Mouse (Mus musculus) erythroid progenitor cell, adult 5-6 weeks (primary cell): ENCODE data around the gene Olfr447. TPM values are rescaled to one million over a fixed set of nuclear protein-coding genes. Genes with fewer than 3 reads are reported as not detected.

Experiments used
- ATAC-seq: replicated peaks from 2 replicates; pipeline ENCODE4 v1.8.0; 2016; ENCODE audit warnings: moderate number of reproducible peaks, mild to moderate bottlenecking, moderate TSS enrichment, inconsistent platforms; ENCODE audit not compliant: poor library complexity, low FRiP score, severe bottlenecking
- total RNA-seq, 2 experiments: library from RNA; stranded (forward) in 1 of 2; stranded (reverse) in 1 of 2; fragments of 150-400 nt in 1 of 2; fragments of 186-747, 209-891 nt in 1 of 2; gene quantifications; 2 replicates each; pipeline versions ENCODE4 v1.2.3 to v1.2.4; 2015 to 2017; ENCODE audit warnings: low replicate concordance in 2 of 2

Olfr447 gene
- total RNA-seq (2015; ENCODE audit: low replicate concordance): not detected in 2 replicates
- total RNA-seq (2017; ENCODE audit: low replicate concordance): not detected in 2 replicates

DNA sequence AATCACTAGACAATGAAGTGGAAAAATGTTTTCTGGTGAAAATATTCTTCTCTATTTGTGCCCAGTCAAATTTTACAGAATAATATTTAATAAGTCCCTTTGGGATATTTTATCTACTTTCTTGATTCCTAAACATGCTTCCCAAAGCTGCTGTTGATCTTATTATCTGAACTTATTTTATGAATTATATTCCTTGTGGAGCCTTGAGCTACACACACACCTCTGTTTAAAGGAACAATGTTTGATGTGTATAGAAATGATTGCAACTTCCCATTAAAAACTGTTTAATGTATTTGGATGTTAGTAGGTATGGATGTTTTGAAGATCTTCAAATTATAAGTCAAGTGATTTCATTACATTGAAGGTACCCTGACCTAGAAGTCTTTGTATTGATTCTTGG lies at the start of gene Olfr447:
Olfr447 (plus strand) TSS at position 301 of the 400 bp plus-strand sequence.
- no peak for ATAC-seq

DNA sequence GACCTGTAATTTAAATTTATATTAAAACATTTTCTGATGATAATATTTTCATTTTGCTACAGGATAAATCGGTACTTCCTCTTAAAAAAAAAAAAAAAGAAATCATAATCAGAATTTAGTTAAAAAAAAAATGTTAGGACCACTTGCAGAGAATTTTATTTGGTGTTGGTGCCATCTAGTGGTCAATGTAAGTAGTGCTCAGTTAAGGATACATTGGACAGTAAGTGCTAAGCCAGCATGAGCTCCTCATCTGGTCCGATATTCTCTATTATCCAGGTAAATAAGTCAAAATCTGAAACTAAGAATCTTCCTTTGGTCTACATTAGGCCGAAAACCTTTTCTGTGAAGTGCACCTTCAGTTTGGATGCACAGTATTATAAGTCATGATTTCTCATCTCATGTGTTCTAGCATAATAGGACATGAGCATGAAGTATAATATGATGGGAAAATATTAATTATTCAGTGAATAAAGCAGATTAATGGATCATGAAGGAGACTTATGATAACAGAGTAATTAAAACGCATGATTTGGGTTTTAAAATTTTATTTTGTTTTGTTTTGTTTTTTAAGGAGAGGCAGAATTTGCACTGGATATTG lies 48.4 kb upstream of the Olfr447 start:
- ATAC-seq: 0 out of 2 replicates have a peak, but pooled peaks have one; percentile 46

DNA sequence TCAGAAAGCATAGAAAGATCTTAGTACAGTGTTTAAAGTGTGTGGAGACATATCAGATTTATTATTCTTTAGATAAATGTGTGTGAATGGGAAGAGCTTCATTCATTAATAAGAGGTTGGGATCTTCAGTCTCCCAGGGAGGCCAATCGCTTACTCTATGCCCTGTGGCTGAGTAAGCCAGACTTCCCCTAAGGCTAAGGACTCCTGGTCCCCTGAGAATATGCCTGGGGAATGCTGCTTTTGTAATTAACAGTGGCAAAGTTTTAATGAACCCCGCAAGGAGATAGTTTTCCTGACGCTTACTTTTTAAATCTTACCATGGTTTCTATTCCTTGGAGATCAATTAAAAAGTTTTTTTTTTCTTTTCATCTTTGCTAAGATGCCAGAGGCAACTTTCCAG lies 39.0 kb upstream of the Olfr447 start:
- ATAC-seq: no peak

DNA sequence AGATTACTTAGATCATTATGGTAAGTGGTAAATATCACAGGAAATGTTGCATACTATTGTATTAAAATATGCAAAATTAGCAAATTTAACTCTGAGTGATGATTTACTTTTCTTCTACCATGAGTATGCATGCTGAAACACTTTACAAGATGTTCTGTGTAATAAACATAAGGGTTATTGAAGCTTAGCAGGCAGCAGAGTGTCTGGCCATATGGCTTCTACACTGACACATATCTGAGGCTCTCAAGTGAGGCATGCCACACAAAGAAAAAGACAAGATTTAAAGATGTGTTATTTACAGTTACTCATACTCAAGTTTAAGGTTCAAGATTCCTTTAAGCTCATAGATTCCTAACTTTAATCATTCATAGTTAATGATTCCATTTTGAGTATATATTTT lies 32.4 kb upstream of the Olfr447 start:
- no peak for ATAC-seq

DNA sequence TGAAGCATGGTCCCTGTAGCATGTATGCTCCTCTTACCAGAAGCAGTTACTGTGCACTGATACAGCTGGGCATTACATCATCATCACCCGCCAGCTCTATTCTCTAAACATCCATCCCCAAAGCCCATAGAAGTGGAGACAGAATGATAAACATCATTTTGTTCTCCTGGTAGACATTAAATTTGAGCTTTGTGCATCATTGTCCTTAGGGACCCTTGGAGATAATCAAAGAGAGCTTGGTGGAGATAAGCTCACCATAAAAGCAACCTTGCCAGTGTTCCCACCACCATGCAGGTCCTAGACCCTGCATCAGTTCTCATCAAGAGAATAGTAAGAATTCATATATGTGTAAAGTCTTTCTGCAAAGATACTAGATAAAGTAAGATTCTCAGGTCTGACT lies 18.5 kb upstream of the Olfr447 start, which contains the start of gene Olfr448:
Olfr448 (plus strand) TSS at position 301 of the 400 bp plus-strand sequence.
- ATAC-seq: no peak

- ATAC-seq: no peak
Measured at GRCm38 (mm10) chr6:42900345-42900744, 8.3 kb upstream of the Olfr447 start.

DNA sequence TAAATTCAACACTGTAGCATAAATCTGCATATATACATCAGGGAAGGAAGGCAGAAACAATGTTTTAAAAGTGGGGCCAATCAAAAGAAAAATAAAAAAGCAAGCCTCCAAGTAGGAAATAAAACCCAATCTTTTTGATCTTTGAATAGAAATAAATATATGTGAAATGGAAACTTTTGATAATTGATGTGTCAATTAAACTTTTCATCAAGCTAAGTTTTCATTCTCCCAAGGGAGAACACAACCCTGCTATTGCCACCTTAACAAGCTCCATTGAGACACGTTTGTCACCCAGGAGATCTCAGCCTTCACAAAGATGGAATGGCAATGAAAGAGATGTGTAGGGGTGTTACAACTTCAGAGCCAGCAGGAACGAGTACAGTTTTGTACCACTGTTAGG lies 12.4 kb downstream of the Olfr447 start, which contains the start of gene Olfr446:
Olfr446 (plus strand) TSS at position 301 of the 400 bp plus-strand sequence.
- ATAC-seq: no peak

DNA sequence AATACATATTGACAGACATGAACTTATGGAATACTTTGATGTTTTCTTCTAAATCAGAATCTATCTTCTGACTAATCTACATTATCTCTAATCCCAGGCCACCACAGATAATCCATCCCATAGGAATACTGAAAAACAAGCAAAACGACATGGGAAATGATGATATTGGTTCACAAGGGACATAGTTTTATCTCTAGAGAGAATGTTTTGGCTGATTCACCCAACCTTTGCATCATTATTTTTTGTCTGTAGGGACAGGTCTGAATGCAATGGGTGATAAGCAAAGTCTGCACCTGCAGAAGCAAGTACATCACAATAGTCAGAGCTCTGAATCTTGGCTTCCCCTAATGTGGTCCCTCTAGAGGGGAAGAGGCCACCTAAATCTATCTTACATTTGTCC lies 40.1 kb downstream of the Olfr447 start, which contains the start of gene Olfr444:
Olfr444 (plus strand) TSS at position 301 of the 400 bp plus-strand sequence.
- no peak for ATAC-seq

Other genes with a start within 250 kb of the Olfr447 start
- not detected in 2 replicates for gene Tcaf1, start 198.8 kb upstream of the Olfr447 start, total RNA-seq (2015; ENCODE audit: low replicate concordance)
- gene Tcaf1, start 198.8 kb upstream of the Olfr447 start, total RNA-seq (2017; ENCODE audit: low replicate concordance): not detected in 2 replicates
- gene Olfr453, start 169.5 kb upstream of the Olfr447 start, total RNA-seq (2015; ENCODE audit: low replicate concordance): not detected in 2 replicates
- gene Olfr453, start 169.5 kb upstream of the Olfr447 start, total RNA-seq (2017; ENCODE audit: low replicate concordance): not detected in 2 replicates
- not detected in 2 replicates for gene Olfr38, start 152.5 kb upstream of the Olfr447 start, total RNA-seq (2015; ENCODE audit: low replicate concordance)
- not detected in 2 replicates for gene Olfr38, start 152.5 kb upstream of the Olfr447 start, total RNA-seq (2017; ENCODE audit: low replicate concordance)
- not detected in 2 replicates for gene Olfr452, start 123.8 kb upstream of the Olfr447 start, total RNA-seq (2015; ENCODE audit: low replicate concordance)
- gene Olfr452, start 123.8 kb upstream of the Olfr447 start, total RNA-seq (2017; ENCODE audit: low replicate concordance): not detected in 2 replicates
- not detected in 2 replicates for gene Olfr450, start 96.9 kb upstream of the Olfr447 start, total RNA-seq (2015; ENCODE audit: low replicate concordance)
- gene Olfr450, start 96.9 kb upstream of the Olfr447 start, total RNA-seq (2017; ENCODE audit: low replicate concordance): not detected in 2 replicates
- gene Olfr449, start 74.5 kb upstream of the Olfr447 start, total RNA-seq (2015; ENCODE audit: low replicate concordance): not detected in 2 replicates
- gene Olfr449, start 74.5 kb upstream of the Olfr447 start, total RNA-seq (2017; ENCODE audit: low replicate concordance): not detected in 2 replicates
- not detected in 2 replicates for gene Olfr448, start 18.4 kb upstream of the Olfr447 start, total RNA-seq (2015; ENCODE audit: low replicate concordance)
- not detected in 2 replicates for gene Olfr448, start 18.4 kb upstream of the Olfr447 start, total RNA-seq (2017; ENCODE audit: low replicate concordance)
- not detected in 2 replicates for gene Olfr446, start 12.5 kb downstream of the Olfr447 start, total RNA-seq (2015; ENCODE audit: low replicate concordance)
- gene Olfr446, start 12.5 kb downstream of the Olfr447 start, total RNA-seq (2017; ENCODE audit: low replicate concordance): not detected in 2 replicates
- gene Olfr444, start 40.2 kb downstream of the Olfr447 start, total RNA-seq (2015; ENCODE audit: low replicate concordance): not detected in 2 replicates
- not detected in 2 replicates for gene Olfr444, start 40.2 kb downstream of the Olfr447 start, total RNA-seq (2017; ENCODE audit: low replicate concordance)
- gene Olfr441, start 197.5 kb downstream of the Olfr447 start, total RNA-seq (2015; ENCODE audit: low replicate concordance): not detected in 2 replicates
- gene Olfr441, start 197.5 kb downstream of the Olfr447 start, total RNA-seq (2017; ENCODE audit: low replicate concordance): not detected in 2 replicates
- not detected in 2 replicates for gene Olfr237-ps1, start 237.7 kb downstream of the Olfr447 start, total RNA-seq (2015; ENCODE audit: low replicate concordance)
- not detected in 2 replicates for gene Olfr237-ps1, start 237.7 kb downstream of the Olfr447 start, total RNA-seq (2017; ENCODE audit: low replicate concordance)